Mouse (Mus musculus) thymus, adult 2 months (tissue): ENCODE data around the gene Jph3.

Source experiments
- CTCF ChIP-seq: fragments of 200-500 bp; IDR thresholded peaks from 2 replicates; pipeline ENCODE4 v1.5.1; 2012; ENCODE audit warnings: mild to moderate bottlenecking, control low read depth, low read length, moderate library complexity, borderline replicate concordance; ENCODE audit not compliant: control insufficient read depth, poor library complexity, insufficient read depth; ENCODE audit errors: extremely low read depth
- POLR2A ChIP-seq: fragments of 200-500 bp; IDR thresholded peaks from 2 replicates; pipeline ENCODE4 v1.6.1; 2012; ENCODE audit warnings: mild to moderate bottlenecking, low read length, control low read depth, moderate library complexity; ENCODE audit not compliant: control insufficient read depth, poor library complexity, insufficient read depth; ENCODE audit errors: extremely low read depth

DNA sequence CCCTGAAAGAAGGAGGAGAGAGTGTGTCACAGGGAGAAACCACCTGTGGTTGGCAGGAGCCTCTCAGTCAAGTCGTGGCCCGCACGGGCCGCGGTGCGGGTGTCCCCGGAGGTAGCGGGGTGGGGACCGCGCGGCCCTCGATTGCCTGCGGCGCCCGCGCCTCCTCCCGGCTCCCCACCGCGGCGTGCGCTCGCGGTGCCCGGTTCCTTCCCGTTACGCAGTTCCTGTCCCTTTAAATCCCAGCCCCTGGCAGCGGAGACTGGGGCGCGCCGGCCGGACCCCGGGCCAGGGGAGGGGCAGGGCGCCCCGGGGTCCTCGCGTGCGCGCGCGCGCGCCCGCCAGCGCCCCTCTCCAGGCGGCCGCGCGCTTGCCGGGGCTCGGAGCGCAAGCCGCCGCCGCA is 331 bp downstream of the Jph3 start:
- TF ChIP-seq CTCF (no peak), POLR2A (no peak)
